Mouse (Mus musculus): ENCODE data around the gene Olfr644.

The Olfr644 gene

DNA sequence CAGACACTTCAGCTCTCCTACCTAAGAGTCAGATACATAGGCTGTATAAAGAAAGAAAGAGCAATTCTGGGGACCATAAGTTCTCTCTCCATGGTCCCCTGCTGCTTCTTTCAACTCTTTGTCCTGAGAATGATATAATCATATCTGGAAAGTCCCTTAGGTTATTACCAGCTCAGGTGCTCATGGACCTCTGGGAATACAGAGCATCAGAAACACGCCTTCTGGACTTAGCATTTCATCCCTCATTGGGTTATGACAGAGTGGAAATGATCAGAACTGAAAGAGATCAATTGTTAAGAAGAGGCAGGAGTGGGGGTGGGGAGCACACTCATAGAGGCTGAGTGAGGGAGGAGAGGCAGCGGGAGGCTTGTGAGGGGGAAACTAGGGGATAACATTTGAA, at the start of gene Olfr644:
Gene Olfr644 (minus strand): TSS at position 101 of the 400 bp plus-strand sequence.
- DNase-seq, result no peak

DNA sequence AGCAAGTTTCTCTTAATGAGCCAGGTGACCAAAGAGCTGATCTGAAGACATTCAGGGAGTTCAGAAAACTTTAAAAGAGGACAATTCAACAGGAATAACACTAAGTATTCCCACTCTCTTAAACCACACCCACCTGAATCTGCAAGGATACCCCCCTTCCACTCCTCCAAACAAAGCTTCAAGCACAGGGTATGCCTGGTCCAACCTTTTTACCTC, 33.0 kb upstream of the Olfr644 start, which contains the start of gene Olfr646:
Gene Olfr646 (plus strand): TSS at position 117 of the 216 bp plus-strand sequence.
- DNase-seq, result no peak

DNA sequence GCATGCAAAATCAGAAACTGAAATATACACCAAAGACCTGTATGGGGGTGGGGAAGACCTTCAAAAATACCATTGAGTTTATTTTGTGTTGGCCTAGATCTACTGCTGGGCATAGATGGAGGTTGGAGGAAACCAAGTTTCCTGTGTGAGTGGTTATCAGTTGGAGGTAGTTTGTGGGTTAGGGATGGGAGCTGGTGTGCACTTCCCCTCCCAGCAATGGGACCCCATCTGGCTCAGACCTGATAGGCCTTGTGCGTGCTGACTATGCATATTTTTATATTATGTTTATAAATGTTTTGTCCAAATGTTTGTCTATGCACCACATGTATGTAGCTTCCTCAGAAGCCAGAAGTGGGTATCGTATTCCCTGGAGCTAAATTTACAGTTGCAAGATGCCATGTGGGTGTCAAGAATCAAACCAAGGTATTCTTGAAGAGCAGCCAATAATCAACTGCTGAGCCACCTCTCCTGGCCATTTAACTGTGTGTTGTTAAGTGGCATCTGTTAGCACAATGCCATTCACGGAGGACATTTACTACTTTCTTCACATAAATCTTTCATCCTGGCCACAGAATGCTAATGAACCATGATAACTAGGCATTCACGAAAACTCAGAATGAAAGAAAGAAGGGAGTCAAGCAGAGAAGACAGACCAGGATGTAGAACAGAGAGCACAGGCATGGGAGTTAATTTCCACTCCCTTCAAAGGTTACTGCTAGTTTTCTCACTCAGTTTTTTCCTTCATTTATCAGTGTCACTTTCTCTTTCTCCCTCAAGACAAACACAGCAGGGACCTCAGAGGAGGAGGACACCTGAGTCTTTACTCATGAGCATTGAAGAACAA, 32.5 kb upstream of the Olfr644 start:
- no peak for DNase-seq

DNA sequence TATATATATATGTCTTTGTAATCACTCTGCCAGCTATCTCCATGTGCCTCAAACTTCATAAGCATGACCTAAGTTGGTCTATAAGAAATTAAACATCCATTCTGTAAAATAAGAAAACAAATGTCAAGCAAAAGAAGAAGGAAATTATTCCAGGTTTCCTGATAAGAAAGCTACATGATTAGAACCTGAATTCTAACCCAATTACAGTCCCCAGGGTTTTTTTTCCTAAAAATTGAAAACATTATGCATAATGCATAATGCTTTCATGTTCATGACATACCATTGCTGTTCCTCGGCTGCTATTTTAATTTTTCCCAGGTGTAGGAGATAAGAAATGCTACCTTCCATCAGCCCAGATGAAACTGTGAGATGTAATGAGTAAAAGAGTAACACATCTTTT, 13.7 kb upstream of the Olfr644 start, which contains the start of gene Olfr645:
Gene Olfr645 (minus strand): TSS at position 101 of the 400 bp plus-strand sequence.
- DNase-seq, result no peak

DNA sequence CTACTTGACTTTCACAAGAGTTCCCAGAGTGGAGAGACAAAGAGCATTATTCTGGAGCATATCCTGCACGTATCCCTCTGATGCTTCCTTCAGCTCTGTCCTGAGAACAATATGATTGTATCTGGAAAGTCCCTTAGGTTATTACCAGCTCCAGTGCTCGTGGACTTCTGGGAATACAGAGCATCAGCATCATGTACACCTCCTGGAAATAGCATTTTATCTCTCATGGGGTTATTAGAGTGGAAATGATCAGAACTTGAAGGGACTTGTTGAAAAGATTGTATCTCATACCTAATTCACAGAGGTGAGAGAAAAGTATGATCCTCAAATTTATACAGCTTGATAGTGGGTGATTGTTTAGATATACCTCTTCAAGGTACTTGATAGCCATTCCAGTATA, 10.3 kb downstream of the Olfr644 start, which contains the start of gene 4930516K23Rik:
Gene 4930516K23Rik (minus strand): TSS at position 101 of the 400 bp plus-strand sequence.
- DNase-seq, result no peak

DNA sequence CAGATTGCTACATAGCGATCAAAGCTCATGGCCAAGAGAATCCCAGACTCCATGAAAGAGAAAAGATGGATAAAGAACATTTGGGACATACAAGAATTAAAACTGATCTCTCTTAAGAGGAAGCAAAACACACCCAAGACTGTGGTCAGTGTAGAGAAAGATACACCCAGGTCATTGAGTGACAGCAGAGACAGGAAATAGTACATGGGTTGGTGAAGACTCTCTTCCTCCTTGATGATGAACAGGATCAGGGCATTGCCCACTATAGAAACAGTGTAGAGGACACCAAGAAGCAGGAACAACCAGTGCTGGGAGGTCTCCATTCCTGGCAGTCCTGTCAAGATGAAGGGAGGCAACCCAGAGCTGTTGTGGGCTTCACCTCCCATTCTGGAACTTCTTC, 12.5 kb downstream of the Olfr644 start:
- no peak for DNase-seq

DNA sequence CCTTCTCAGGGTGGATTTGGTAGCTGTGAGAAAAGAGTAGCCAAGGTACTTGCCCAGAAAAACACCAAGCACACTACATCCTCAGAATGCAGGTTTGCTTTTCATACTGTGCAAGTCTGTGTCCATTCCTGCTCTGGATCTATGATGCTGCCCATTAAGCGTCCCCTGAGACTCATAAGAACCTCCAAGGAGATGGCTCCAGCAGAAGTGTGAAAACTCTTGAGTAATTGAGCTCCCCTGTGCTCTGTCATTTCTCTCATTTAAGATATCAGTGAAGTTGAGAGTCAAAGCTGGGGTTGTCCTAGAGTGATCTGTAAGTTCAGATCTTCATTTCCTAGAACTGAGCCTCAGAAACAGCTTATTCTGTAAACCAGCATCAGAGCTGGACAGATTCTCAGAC, 19.1 kb downstream of the Olfr644 start, which contains the start of gene Olfr642:
Gene Olfr642 (minus strand): TSS at position 101 of the 400 bp plus-strand sequence.
- DNase-seq, result no peak

DNA sequence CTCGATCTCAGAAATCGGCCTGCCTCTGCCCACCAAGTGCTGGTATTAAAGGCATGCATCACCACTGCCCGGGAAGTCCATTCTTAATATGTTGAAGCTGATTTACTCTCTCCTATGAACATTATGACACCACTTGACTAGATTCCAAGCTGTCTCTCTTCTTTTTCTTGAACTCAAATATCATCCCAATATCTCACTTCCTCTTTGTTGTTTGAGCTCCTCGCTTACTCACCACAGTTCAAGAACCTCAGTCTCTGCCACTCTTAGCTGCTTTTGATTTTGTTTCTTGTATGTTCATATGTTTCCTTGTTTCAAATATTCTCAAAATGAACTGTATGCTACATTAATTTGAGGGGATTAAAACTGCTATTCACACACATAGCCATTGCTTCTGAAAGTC, 20.9 kb downstream of the Olfr644 start:
- DNase-seq, result no peak

DNA sequence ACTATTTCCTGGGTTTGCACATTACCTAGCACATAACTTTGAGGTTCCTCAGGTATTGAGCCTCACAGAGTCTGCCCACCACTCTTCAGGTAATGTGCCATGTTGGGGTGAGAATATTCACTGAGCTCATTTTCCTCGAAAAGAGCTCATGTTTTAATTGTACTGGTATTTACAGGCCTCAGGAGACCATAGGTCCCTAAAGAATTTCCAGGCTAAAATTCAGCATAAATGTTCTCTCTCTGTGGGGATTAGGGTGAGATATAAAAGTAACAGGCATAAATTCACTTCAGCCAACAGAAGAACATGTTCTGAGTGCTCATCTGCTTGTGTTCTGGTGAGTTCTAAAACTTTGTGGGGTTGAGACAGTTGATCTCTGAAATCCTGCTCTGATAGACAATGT, 36.5 kb downstream of the Olfr644 start, which contains the start of gene Olfr641:
Gene Olfr641 (plus strand): TSS at position 301 of the 400 bp plus-strand sequence.
- DNase-seq, result no peak

DNA sequence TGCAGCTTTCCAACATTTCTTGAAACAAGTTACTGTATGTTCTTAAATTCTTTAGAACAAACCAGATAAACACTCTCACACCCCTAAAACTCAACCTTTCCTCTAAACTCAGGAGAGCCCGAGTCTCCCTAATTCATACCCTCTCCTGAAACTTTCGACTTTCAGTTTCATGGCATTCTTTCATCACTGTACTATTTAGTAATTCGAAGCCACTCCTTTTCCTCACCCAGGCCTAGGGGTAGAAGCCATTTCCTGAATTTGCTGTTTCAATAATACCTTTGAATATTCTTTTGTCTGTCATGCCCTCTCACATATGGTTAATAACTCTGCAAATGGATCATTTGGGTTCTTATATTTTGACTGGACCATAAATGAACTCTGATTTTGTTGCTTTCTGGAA, 44.7 kb downstream of the Olfr644 start:
- DNase-seq, result no peak

DNA sequence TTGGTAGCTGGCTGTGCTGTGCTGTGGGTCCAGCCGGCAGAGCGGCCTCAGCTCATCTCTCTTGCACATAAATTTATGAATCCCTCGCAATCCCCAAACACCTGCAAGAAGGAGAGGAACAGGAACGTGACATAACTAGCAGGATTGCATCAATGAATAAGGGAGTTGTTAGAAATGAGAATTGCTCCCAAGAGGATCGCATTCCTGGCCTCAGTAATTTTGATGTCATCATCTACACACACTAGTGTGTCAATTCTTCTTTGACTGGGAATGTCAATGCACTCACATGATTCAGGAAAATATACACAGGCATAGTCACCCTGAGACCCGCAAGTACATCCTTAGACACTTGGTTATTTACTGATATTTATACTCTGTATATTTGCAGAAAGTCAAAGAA, 46.2 kb downstream of the Olfr644 start, which contains the start of gene Olfr640:
Gene Olfr640 (minus strand): TSS at position 101 of the 400 bp plus-strand sequence.
- no peak for DNase-seq

DNA sequence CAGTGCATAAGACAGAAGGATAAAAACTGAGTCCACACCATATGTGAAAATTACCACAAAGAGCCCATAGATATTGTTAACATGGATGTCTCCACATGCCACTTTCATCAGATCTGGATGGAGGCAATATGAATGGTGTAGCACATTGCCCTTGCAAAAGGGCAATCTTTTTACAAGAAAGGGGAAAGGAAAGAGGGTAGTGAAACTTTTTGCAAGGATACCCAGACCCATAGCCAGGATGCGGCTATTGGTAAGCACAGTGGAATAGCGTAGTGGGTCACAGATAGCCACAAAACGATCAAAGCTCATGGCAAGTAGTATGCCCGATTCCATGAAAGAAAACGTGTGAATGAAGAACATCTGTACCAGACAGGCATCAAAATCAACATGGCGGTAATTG, 50.0 kb downstream of the Olfr644 start:
- DNase-seq, result no peak

DNA sequence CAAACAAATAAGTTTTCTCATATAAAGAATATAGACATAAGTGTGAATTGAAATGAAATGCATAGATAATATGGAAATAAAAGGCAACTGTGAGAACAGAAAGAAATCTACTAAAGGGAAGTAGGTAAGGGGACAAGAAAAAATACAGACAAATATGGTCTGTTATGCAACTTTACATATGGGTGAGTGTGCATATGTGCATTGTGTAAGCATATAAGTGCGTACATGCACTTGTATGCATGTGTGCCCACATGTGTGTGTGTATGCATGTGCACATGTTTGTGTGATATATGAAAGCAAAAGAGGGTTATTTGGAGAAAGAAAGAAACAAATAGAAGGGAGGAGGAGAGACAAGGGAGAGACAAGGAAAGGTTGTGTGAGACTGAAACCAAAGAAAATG, 52.7 kb downstream of the Olfr644 start:
- no peak for DNase-seq

DNA sequence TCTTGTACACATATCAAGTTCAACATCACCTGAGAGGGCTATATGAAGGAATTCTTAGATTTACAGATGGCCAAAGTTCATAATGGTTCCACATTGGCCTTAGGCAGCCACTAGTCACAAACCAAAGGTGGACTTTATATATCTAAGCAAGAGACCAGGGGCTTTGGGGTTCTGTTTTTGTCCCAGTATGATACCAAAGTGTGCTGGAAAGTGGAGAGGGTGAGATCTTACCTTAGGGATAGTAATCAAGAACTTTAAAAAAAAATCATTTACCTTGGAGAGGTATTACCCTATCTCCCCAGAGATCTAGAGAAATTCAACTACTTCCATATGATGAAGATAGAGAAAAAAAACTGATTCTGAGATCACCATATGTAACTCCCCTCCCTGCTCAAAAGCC, 54.5 kb downstream of the Olfr644 start, which contains the start of gene Olfr639:
Gene Olfr639 (minus strand): TSS at position 101 of the 400 bp plus-strand sequence.
- DNase-seq, result no peak
